Mouse (Mus musculus): Measurements from ENCODE around the gene Vwa3a.
"Not testable (repeated sequence)": the region's sequence is repeated elsewhere in the genome, so short reads cannot be mapped to it uniquely, and the experiment has no call there.

The Vwa3a gene

DNA sequence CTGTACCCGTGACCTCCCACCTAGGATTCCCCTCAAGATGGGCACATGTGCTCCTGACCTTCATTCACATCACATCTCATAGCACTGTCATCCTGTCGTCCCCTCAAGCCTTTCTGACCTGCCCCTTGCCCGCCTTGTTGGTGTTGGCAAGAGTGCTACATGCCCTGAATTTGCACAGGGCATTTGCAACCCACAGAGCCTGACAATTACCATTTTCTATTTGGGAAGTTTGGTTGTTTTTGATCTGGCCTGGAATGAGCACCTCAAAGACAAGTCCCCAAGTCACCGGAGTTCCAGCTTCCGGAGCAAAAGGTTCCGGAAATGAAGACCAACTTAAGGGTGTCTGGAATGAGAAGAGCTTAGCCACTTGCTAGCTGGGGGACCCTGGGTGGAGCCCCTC, at the start of gene Vwa3a:
Gene Vwa3a (plus strand): TSS at position 301 of the 400 bp plus-strand sequence.
- in situ Hi-C loops (cut with MboI, MseI): no loop called here

DNA sequence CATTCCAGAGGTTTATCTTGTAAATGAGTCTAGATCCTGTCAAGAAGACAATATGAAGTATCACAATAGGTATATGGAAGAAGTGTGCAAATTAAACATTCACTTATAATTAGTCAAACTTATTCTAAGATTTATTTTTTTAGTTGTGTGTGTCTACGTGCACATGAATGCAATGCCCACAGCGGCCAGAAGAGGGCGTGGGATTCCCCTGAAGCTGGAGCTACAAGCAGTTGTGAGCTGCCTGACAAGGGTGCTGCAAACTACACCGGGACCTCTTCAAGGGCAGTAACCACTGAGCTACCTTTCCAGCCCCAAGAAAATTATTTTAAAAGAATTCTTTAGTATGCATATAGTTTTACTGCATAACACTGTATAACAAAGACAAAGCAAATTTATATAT, 48.5 kb upstream of the Vwa3a start:
- in situ Hi-C loops (cut with MboI, MseI): no loop called here

DNA sequence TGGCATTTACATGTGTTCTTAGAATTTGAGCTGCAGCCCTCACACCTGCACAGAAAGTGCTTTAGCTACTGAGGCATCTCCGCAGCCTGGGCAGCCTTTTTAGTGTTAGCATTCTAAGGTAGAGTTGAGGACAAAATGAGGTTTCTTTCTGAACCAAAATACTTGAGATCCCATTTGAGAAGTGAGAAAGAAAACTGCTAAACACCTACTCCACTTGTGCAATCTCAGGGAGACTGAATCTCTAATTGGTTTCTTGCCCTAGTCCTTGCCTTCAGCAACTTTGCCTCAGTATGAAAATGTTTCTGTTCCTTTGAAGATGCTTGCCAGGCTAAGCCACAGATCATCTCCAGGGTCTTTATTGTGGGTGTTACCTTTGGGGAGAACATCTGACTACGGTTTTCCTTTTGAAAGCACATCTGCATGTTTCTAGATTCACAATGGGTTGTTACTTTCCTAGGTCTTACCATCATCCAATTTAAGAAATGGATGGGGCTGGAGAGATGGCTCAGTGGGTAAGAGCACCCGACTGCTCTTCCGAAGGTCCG, 45.2 kb upstream of the Vwa3a start:
- in situ Hi-C loops (cut with MboI, MseI): no loop called here

DNA sequence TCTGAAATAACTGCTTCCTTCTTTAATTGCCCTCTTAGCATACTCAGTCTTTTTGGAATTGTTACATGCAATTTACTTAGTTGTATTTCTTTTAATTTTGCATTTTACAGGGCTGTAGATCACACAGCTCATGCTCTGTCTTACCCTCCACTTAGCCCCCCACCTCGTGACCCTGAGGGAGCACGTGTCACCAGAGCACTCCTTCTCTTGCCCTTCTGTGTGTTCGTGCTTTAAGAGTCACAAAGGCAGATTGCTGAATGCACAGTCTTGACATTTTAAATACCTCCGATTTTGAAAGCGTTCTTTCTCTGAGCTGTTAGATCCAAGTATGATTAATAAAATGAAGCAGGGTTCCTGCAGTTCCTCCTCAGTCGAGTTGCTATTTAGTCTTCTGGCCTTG, 43.9 kb upstream of the Vwa3a start:
- in situ Hi-C loops (cut with MboI, MseI): no loop called here

DNA sequence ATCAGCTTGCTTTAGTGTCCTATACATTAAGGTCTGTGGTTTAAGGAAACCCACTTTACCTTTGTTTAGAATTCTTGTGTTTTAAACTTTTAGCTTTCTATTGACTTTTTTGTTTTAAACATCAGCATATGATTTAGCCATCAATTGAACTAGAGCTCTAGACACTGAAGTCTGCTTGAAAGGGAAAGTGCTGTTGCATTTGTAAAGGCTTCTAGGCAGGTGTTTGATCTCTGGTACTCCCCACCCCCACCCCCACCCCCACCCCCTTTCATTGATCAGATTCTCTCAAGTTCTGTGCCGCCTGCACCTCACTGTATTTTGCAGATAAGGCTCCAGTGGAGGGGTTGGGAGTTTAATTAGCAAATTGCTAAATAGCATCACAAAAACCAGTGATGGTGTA, 43.5 kb upstream of the Vwa3a start:
- in situ Hi-C loops (cut with MboI, MseI): no loop called here

DNA sequence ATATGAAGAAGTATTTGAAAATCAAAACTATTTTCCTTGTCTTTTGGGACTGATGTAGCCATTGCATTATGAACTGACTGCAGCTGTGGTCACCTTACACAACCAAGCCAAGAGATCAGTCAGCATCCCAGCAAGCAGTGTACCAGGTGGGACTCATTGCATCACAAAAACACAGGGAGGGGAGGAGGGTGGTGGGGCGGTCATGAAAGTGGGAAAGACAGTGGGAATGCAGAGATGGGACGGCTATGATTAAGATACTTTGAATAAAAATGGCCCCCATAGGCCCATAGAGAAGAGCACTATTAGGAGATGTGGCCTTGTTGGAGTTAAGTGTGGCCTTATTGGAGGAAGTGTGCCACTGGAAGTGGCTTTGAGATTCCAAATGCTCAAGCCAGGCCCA, 42.8 kb upstream of the Vwa3a start:
- in situ Hi-C loops (cut with MboI, MseI): no loop called here

DNA sequence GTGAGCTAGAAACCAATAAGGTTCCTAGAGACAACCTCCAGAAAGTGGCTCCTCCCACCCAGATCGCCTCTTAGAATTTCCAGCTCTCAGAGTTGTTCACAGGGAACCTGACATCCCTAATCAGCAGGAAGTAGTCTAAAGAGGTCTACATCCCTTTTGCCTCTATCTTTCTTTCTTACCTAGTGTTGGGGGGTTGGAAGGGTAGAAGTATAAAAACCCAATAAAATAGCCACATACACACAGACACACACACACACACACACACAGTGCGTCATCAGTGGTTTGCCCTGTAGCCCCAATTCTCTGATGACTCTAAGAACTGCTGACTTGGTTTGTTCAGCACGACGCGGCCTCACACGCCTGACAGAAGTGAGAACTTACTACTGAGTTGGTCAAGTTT, 39.5 kb upstream of the Vwa3a start:
- in situ Hi-C loops (cut with MboI, MseI): no loop called here

DNA sequence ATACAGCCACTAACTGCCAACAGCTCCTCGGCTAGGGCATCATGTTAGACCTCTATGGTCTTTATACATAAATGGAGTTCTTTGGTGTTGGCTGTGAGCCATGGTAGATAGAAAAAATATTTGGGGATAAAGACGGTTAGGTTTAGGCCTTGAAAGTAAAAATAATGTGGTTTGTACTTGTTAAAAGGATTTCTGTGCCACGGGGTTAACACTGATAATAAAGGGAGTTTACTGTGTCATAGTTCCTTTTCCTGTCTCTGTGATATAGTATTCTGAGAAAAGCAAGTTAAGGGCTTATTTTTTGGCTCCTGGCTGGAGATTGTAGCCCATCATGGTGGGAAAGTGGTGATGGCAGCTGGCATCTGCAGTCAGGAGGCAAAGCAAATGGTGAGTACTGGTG, 35.2 kb upstream of the Vwa3a start:
- in situ Hi-C loops (cut with MboI, MseI): no loop called here

DNA sequence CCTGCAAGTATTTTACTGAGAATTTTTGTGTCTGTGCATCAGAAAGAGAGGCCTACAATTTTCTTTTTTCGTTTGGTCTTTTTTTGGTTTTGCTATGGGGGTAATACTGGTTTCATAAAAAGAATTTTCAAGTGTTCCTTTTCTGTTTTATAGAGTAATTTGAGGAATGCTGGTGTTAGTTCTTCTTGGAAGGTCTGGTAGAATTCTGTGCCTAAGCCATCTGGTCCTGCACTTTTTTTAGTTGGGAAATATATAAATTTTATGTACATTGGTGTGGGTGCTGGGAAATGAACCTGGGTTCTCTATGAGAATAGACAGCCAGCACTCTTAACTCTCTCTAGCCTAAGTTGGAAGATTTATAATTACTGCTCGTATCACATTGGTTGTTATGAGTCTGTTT, 27.0 kb upstream of the Vwa3a start:
- in situ Hi-C loops (cut with MboI, MseI): no loop called here

DNA sequence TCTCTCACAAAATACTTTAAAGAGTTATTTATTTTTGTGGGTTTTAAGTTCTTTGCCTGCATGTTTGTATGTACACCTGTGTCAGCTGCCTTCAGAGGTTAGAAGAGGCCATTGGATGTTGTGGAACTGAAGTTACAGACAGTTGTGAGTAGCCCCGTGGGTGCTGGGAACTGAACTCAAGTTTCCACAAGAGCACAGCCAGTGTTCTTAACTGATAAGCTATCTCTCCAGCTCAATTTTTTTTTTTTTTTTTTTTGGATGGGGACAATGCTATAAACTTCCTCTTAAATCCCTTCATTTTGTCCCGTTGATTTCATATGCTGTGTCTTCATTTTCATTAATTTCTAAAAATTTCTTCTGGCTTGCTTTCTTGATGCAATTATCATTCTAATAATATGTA, 25.9 kb upstream of the Vwa3a start:
- in situ Hi-C loops (cut with MboI, MseI): no loop called here

DNA sequence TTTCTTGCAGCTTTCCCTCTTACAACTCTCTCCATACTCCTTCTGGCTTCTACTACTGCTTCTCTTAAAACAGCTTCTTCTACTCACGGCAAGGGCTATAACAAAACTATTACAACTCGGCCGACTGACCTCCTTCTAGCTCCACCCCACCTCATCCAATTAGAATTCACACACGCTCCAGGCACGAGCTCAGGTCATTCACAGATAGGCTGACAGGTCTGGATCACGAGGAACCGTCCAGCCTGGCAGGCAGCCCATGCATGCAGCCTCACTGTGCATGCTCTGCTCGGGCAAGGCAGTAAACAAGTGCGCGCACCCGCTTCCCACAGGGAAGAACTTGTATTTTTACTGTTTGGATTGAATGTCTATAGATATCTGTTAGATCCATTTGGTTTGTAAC, 25.2 kb upstream of the Vwa3a start:
- in situ Hi-C loops (cut with MboI, MseI): not testable (repeated sequence)

DNA sequence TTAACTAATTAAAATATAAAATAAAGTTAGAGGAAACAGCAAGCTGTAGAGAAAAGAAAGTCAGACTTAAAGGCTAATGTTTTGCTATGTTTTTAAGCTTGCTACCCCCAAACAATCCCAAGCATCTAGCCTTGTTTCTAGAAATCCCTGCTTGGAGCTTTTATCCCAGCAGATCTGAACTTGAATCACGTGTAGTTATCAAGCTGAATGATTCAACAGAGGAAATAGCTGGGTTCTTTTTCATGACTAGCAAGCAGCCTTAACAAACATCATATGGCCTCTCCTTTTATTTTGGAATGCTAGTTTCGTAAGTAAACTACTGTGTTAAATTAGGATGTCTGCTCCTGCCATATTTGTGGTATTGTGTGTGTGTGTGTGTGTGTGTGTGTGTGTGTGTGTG, 21.9 kb upstream of the Vwa3a start:
- in situ Hi-C loops (cut with MboI, MseI): no loop called here

DNA sequence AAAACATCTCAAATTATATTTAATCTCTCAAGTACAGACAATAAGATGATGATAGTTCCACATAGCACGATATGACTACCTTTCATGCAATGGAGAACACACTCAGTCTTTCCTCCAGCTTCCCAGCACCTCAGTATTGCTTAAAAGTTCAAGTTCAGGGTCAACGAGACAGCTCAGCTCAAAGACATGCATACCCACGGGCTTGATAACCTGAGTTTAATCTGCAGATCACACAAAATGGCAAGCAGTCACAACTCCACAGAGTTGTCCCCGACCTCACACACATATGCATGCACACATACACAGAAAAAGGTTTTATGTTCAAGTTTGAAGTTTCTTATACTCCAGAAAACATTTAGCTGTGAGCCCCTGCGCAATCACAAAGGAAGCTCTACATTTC, 18.1 kb upstream of the Vwa3a start:
- in situ Hi-C loops (cut with MboI, MseI): loop anchor here (10.0 kb wide), 1 partner anchor 46 kb away; the partner anchor contains the start of genes Mosmo and Pdzd9

DNA sequence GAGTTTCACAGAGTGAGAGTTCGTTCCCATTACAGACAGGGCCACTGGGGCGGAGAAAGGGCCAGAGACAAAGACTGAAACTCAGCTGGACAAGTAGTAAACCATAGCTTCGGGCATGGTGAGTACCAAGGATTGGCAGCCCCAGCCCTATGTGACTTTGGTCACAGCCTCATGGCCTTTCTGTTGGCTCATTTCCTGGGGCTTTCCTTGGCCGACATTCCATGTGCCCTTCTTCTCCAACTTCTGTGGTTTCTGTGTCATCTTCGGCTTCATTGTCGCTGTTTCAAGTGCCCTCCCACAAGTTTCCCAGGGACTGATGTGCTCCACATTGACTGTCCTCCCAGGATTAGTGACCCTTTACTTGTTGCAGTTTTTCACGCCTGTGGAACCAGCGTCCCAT, 17.7 kb upstream of the Vwa3a start:
- in situ Hi-C loops (cut with MboI, MseI): loop anchor here (10.0 kb wide), 1 partner anchor 47 kb away; the partner anchor contains the start of genes Mosmo and Pdzd9

DNA sequence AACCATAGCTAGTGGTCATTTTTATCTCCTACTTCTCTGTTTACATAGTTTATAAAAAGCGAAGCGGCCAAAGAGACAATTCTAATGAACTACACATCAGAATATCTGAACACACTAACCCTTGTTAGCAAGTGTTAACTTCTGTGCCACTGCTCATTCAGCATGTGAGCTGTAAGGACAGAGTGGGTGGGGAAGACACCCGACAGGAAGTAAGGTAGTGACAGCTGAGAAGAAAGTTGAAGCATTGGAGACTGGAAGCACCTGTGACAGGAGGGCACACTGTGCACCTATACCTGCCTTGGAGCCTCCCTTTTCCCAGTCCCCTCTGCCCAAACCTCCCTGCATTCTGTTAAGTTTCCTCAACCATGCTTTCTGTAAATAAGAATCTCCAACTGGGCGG, 17.1 kb upstream of the Vwa3a start:
- in situ Hi-C loops (cut with MboI, MseI): loop anchor here (10.0 kb wide), 1 partner anchor 47 kb away; the partner anchor contains the start of genes Mosmo and Pdzd9

DNA sequence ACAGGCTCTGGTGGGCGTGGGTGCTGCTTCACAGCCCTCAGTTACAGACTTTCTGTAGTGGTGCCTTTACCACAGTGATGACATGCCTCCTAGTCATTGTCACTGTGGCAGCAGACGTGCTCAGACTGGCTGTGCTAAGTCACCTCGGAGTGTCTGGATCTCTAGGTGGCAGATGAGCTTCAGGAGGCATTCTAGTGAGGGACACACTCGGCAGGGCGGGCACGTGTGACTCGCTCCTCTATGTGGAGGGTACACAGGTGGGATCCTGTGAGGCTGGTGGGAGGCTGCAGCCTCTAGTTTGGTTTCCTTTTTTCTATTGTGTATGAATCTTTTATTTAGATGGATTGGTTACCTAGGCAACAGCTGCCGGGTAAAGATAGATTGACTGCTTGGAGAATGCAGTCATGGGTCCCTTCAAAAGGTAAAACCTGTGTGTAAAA, 16.3 kb upstream of the Vwa3a start:
- in situ Hi-C loops (cut with MboI, MseI): loop anchor here (10.0 kb wide), 1 partner anchor 48 kb away; the partner anchor contains the start of genes Mosmo and Pdzd9

DNA sequence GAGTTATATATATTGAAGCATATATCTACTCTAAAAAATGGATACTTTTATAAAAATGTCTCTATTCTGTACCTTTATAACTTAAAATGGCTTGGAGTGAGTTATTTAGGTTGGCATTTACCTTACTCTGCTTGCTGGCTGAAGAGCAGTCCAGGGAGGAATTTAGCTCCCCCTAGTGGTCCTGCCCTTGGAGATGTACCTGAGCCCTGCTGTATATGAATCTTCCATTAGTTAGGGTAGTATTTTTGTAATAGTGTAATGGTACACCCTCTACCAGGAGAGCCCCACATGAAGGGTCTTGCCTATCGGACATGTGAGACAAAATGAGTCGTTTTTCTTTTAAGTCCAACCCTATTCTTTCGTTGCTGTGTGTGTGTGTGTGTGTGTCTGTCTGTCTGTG, 11.5 kb upstream of the Vwa3a start:
- in situ Hi-C loops (cut with MboI, MseI): loop anchor here (10.0 kb wide), 1 partner anchor 53 kb away; the partner anchor contains the start of genes Mosmo and Pdzd9

DNA sequence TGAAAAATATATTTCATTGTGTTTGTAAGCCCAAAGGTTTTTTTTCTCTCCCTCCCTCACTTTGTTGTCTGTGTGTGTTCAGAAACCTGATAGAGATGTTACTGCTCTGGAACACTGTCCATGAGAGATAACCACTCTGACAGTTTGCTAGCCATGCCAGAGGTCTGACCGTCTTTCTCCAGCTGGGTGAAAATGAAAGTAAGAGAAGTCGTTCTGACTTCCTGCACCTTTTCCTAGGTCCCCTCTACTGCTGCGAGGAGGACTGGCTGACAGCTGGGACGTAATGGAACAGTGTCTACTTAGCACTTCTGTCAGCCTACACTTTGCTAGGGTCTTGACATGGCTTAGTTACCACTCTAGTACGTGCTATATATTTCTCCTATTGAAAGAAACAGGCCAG, 9.5 kb upstream of the Vwa3a start:
- in situ Hi-C loops (cut with MboI, MseI): loop anchor here (10.0 kb wide), 1 partner anchor 55 kb away; the partner anchor contains the start of genes Mosmo and Pdzd9

DNA sequence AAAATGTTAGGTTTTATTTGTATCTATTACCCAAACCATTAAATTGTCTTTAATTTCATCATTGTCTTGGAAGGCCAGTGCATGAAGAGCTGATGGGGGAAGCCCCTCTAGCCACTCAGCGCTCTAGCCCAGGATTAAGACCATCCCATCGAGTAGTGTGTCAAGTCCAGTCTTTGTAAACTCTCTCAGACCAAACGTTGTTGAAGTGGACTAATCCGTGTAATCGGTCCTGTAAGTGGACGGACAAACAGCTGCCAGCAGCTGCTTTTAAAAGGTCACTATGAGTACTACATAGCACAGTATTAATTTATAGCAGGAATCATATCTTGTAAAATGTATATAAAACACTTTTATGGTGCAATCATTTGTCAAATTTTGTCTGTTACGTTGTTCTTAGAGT, 6.2 kb upstream of the Vwa3a start:
- in situ Hi-C loops (cut with MboI, MseI): no loop called here

DNA sequence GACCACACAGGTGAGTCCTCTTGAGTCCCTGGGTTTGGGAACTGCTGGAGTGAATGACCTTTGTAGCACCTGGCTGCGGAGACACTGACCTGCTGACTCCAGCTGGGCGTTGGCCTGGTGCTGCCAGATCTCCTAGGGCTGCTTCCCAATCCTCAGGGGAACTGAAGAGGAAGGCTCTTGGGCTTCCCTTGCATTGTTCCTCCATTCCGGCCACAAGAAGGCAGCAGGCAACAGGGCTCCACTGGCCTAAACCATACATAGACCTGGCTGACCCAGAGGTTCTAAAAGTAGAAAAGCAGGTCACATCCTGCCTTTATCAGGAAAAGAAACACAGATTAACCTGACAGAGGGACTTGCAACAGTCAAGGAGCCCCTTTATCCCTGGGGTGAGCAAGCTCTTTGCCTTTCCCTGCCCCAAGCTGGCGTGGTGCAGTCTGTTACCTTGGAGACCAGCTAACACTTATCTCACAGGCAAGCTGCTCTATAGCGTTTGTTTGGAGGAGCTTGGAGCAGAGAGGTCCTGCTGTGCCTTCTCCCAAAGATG, 512 bp downstream of the Vwa3a start:
- in situ Hi-C loops (cut with MboI, MseI): no loop called here

DNA sequence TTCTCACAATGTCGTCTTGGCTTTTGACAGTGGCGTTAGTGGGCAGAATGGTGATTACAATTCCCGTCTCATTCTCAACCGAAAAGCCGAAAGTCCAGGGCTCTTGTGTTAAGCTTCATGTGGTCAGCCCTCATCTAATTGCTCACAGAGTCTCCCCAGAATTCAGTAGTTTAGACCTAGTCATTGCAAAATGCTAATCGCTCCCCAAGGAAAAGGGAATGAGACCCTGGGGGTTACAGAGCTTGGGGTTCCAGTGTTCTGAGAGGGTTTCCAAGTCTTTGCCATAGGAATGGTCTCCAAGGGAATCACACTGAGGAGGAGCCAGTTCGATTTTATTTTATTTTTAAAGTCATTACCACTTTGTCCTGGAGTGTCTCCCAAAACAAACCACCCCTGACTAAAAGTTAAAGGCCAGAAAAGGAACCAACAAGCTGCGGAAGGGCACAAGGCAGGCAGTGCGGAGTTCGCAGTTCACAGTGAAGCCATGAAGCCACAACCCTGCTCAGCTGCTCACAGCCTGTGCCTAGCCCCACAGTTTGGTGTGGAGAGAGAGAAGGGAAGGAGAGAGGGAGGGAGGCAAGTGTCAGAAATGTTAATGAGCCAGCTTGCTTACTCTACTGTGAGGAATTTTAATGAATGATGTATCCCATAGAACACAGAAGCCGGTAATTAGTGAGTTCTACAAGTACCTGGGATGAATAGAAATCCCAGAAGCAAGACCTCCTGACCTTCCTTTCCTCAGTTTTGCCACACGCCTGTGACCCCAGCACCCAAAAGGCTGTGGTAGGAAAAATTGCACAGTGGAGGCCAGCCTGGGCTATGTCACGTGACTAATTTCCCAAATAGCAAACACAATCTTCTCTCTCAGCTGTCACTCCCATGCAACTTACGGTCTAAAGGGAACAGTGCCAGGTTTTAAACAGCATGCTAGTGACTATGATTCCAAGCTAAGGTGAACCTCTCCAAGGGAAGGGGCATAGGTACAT, 4.5 kb downstream of the Vwa3a start:
- in situ Hi-C loops (cut with MboI, MseI): no loop called here

DNA sequence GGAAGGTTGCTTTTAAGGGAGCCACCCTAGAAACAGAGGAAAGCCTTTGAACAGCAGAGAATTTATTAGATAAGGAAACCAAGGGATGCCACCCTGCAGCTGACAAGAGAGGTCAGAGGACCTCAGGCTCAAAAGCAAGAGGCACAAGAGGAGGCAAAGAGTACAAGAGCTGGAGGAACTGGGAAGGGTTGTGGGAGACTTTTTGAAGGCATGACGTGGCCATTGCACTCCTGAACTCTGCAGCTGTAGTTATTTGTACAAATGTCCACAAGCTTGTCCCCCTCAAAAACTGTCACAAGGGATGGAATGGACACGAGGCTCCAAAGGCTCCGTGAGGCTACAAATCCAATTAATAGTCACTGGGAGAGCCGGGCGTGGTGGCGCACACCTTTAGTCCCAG, 5.5 kb downstream of the Vwa3a start:
- in situ Hi-C loops (cut with MboI, MseI): no loop called here
